Mouse (Mus musculus) stomach, postnatal 0 days (tissue): Measurements from ENCODE around the gene Txlna.

Source experiments
- CTCF ChIP-seq: IDR thresholded peaks from 2 replicates; pipeline ENCODE4 v1.5.1; 2016; ENCODE audit warnings: antibody characterized with exemption, low read depth, mild to moderate bottlenecking, moderate library complexity
- EP300 ChIP-seq: optimal IDR thresholded peaks from 2 replicates; pipeline ENCODE3; 2016; ENCODE audit warnings: antibody characterized with exemption

DNA sequence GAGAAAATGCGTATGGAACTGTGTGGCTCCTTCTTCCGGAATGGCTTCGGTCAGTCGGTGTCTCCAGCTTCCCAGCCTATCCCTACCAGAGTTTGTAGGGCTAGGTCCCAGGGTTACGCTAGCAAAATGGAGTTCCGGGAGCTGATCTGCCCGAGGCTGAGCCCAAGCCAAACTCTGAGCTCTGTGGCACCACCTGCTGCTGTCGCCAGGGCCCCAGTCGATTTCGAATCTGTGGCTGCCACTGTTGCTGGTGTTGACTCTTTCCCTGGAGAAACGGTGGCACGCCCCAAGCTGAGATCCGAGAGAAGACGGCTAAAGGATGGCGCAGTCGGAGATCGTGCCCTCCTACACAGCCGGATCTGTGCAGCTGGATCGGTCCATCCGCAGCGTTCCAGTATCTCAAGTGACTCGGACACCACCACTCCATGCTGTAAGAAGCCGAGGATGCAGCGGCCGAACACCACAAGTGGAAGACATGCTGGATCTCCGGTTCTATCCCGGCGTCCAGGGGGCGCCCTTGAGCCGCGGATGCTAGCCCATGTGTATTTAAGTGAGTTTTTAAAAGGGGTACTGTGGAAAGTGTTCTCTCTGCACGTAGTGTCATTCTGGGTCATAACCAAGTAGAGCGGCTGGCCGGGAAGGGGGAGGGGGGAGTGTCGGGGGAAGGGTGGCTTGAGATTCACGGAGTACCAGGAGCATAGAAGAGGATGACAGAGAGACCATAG is 55.8 kb downstream of the Txlna start:
- TF ChIP-seq CTCF (peak; percentile 82), EP300 (no peak)
